Mouse (Mus musculus): ENCODE measurements around the gene F2rl3.

- TF ChIP-seq ZC3H11A (IDR thresholded peaks at IDR 0.05; ENCODE audit: borderline replicate concordance, low read depth, low read length) (no peak), ZNF384 (IDR thresholded peaks at IDR 0.05; ENCODE audit: low read depth, low read length) (no peak)
Observed at GRCm38 (mm10) chr8:72756771-72757390, 4.8 kb upstream of the F2rl3 start.
